Mouse (Mus musculus): ENCODE results near the gene Prss16.

GRCm38 (mm10) chr13:22049737-22050440 lies 40.3 kb upstream of the Prss16 start:
- TF ChIP-seq GATA1 (IDR thresholded peaks at IDR 0.05; ENCODE audit: borderline replicate concordance, low read length) (no peak), FLI1 (IDR thresholded peaks at IDR 0.05; ENCODE audit: low read length) (no peak)

Data from megakaryocyte, embryonic 14.5 days (primary cell).